Mouse (Mus musculus): ENCODE measurements at regions not wholly inside any gene's neighbourhood (a gene's known extent, or its start where the extent isn't known, plus 50 kb on each side); places are given as distances from the start of the nearest gene placed in this dataset.

DNA sequence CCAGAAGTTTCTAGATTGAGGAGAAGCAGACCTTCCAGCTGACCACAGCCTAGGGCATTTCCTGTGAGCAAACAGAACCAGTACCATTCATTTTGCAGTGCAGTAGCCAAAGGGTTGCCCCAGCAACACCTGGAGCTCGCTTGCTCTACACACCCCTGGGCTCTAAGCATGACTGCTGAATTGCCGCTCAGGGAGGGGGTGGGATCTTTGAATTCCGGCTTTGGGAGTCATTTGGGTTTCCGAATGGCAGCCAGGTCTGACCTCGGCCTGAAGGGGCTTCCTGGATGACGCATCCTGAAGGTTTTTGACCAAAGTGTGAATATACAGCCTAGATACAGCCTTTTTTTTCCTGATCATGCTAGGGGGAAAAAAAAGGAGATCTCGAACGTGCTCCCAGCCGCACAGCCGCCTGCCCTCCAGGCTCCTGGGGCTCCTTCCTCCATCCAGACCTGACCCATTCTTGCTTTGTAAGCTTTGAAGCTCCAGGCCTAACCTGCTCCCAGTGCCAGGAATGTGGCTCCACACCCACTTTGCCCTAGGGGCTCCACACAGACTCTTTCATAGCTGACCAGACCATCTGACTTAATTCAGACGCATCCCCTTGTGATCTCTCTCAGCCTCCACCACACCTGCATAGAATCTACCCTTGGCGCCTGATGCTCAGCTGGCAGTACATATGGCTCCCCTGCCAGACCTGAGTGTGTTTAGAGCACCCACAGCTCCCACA is 91.1 kb upstream of the Tle3 start:
- no peak overlapping the region for H3K4me3 ChIP-seq (ENCODE audit: low read depth, low read length)
- WGBS: 81% methylated on average over 12 of the region's 12 CpGs

DNA sequence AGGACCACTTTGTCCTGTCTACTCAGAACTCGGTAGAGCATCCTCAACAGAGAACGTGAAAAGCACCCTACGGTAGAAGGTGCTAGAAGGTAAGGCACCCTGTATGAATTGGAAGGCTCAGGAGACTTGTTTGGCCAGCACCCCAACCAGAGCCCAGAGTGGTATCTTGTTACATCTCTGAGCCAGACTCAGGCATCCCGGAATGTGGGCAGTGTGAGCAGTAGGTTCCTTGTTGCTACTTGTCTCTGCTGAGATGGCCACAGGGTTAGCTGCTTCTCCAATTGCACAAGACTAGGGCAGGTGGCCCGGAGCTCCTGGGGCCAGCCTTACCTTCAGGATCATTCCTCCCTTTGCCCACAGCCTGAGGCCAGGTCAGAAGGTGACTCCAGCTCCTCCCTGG is 88.9 kb upstream of the Tle3 start:
- Histone ChIP-seq H3K4me2 (ENCODE audit: low read length) (no peak overlapping the region), H3K4me1 (replicated peaks; ENCODE audit: control insufficient read depth, insufficient read depth, low read length) (peaks cover 7% of the 10 kb centered on the region), H3K27me3 (replicated peaks; ENCODE audit: control insufficient read depth, insufficient read depth, low read length) (no peaks in the 10 kb centered on the region), H3K4me3 (ENCODE audit: low read depth, low read length) (no peak overlapping the region), H3K9ac (ENCODE audit: low read length) (no peak overlapping the region), H3K36me3 (ENCODE audit: control insufficient read depth, insufficient read depth, low read length) (no peaks in the 10 kb centered on the region), H3K9me3 (ENCODE audit: control insufficient read depth, low read length) (peaks cover 5% of the 10 kb centered on the region; the same call in 1 of the 2 replicates), H3K27ac (ENCODE audit: low read depth) (no peak overlapping the region)
- 76% methylated on average over 5 of the region's 5 CpGs for WGBS
- ATAC-seq (replicated peaks; ENCODE audit: low FRiP score, low TSS enrichment, low read depth) (no peak), DNase-seq (ENCODE audit: low spot score) (no peak)

More for the DNA sequence above, 91.1 kb upstream of the Tle3 start:
- Histone ChIP-seq H3K27ac (ENCODE audit: low read depth) (no peak overlapping the region), H3K9me3 (ENCODE audit: control insufficient read depth, low read length) (no peaks in the 10 kb centered on the region), H3K4me2 (ENCODE audit: low read length) (no peak overlapping the region), H3K27me3 (replicated peaks; ENCODE audit: control insufficient read depth, insufficient read depth, low read length) (no peaks in the 10 kb centered on the region), H3K36me3 (ENCODE audit: control insufficient read depth, insufficient read depth, low read length) (no peaks in the 10 kb centered on the region), H3K9ac (ENCODE audit: low read length) (no peak overlapping the region), H3K4me1 (replicated peaks; ENCODE audit: control insufficient read depth, insufficient read depth, low read length) (peaks cover 16% of the 10 kb centered on the region)
- ATAC-seq (replicated peaks; ENCODE audit: low FRiP score, low TSS enrichment, low read depth) (no peak), DNase-seq (ENCODE audit: low spot score) (no peak)

GRCm38 (mm10) chr9:61284201-61285021 is 87.8 kb upstream of the Tle3 start:
- H3K9me3 ChIP-seq (ENCODE audit: control insufficient read depth, low read length): peaks cover 6% of the 10 kb centered on the region; the same call in 1 of the 2 replicates
- no peak for ATAC-seq (replicated peaks; ENCODE audit: low FRiP score, low TSS enrichment, low read depth)

GRCm38 (mm10) chr9:61286561-61286960 is 85.6 kb upstream of the Tle3 start:
- H3K9me3 ChIP-seq (ENCODE audit: control insufficient read depth, low read length): peaks cover 6% of the 10 kb centered on the region; the same call in 1 of the 2 replicates
- no peaks in the 10 kb centered on the region for H3K4me1 ChIP-seq (replicated peaks; ENCODE audit: control insufficient read depth, insufficient read depth, low read length)
- WGBS: 87% methylated on average over 4 of the region's 4 CpGs
- no peak overlapping the region for H3K27ac ChIP-seq (ENCODE audit: low read depth)
- no peak overlapping the region for H3K9ac ChIP-seq (ENCODE audit: low read length)
- H3K4me3 ChIP-seq (ENCODE audit: low read depth, low read length): no peak overlapping the region
- no peaks in the 10 kb centered on the region for H3K27me3 ChIP-seq (replicated peaks; ENCODE audit: control insufficient read depth, insufficient read depth, low read length)
- H3K4me2 ChIP-seq (ENCODE audit: low read length): no peak overlapping the region
- DNase-seq (ENCODE audit: low spot score): no peak
- no peaks in the 10 kb centered on the region for H3K36me3 ChIP-seq (ENCODE audit: control insufficient read depth, insufficient read depth, low read length)
- no peak for ATAC-seq (replicated peaks; ENCODE audit: low FRiP score, low TSS enrichment, low read depth)

More at GRCm38 (mm10) chr9:61284201-61285021, 87.8 kb upstream of the Tle3 start:
- Histone ChIP-seq H3K36me3 (ENCODE audit: control insufficient read depth, insufficient read depth, low read length) (no peaks in the 10 kb centered on the region), H3K4me3 (ENCODE audit: low read depth, low read length) (no peak overlapping the region), H3K9ac (ENCODE audit: low read length) (no peak overlapping the region), H3K4me1 (replicated peaks; ENCODE audit: control insufficient read depth, insufficient read depth, low read length) (no peaks in the 10 kb centered on the region), H3K4me2 (ENCODE audit: low read length) (no peak overlapping the region), H3K27me3 (replicated peaks; ENCODE audit: control insufficient read depth, insufficient read depth, low read length) (no peaks in the 10 kb centered on the region), H3K27ac (ENCODE audit: low read depth) (no peak overlapping the region)
- DNase-seq (ENCODE audit: low spot score): no peak
- WGBS: 79% methylated on average over 8 of the region's 8 CpGs

GRCm38 (mm10) chr9:61289117-61289516 is 83.0 kb upstream of the Tle3 start:
- Histone ChIP-seq H3K27me3 (replicated peaks; ENCODE audit: control insufficient read depth, insufficient read depth, low read length) (no peaks in the 10 kb centered on the region), H3K4me1 (replicated peaks; ENCODE audit: control insufficient read depth, insufficient read depth, low read length) (no peaks in the 10 kb centered on the region), H3K27ac (ENCODE audit: low read depth) (no peak overlapping the region), H3K9ac (ENCODE audit: low read length) (no peak overlapping the region), H3K4me3 (ENCODE audit: low read depth, low read length) (no peak overlapping the region), H3K9me3 (ENCODE audit: control insufficient read depth, low read length) (peaks cover 6% of the 10 kb centered on the region; the same call in 1 of the 2 replicates), H3K4me2 (ENCODE audit: low read length) (no peak overlapping the region), H3K36me3 (ENCODE audit: control insufficient read depth, insufficient read depth, low read length) (no peaks in the 10 kb centered on the region)
- ATAC-seq (replicated peaks; ENCODE audit: low FRiP score, low TSS enrichment, low read depth): no peak
- 46% methylated on average over 12 of the region's 12 CpGs for WGBS
- DNase-seq (ENCODE audit: low spot score): no peak

- no peak for ATAC-seq (replicated peaks; ENCODE audit: low FRiP score, low TSS enrichment, low read depth)
- no peak overlapping the region for H3K4me2 ChIP-seq (ENCODE audit: low read length)
- no peaks in the 10 kb centered on the region for H3K4me1 ChIP-seq (replicated peaks; ENCODE audit: control insufficient read depth, insufficient read depth, low read length)
- H3K9ac ChIP-seq (ENCODE audit: low read length): no peak overlapping the region
- no peaks in the 10 kb centered on the region for H3K27me3 ChIP-seq (replicated peaks; ENCODE audit: control insufficient read depth, insufficient read depth, low read length)
- WGBS: 47% methylated on average over 6 of the region's 6 CpGs
- H3K36me3 ChIP-seq (ENCODE audit: control insufficient read depth, insufficient read depth, low read length): no peaks in the 10 kb centered on the region
- no peak overlapping the region for H3K4me3 ChIP-seq (ENCODE audit: low read depth, low read length)
- peaks cover 6% of the 10 kb centered on the region; the same call in 1 of the 2 replicates for H3K9me3 ChIP-seq (ENCODE audit: control insufficient read depth, low read length)
- no peak for DNase-seq (ENCODE audit: low spot score)
- no peak overlapping the region for H3K27ac ChIP-seq (ENCODE audit: low read depth)
Measured at GRCm38 (mm10) chr9:61289713-61290112, 82.5 kb upstream of the Tle3 start.

DNA sequence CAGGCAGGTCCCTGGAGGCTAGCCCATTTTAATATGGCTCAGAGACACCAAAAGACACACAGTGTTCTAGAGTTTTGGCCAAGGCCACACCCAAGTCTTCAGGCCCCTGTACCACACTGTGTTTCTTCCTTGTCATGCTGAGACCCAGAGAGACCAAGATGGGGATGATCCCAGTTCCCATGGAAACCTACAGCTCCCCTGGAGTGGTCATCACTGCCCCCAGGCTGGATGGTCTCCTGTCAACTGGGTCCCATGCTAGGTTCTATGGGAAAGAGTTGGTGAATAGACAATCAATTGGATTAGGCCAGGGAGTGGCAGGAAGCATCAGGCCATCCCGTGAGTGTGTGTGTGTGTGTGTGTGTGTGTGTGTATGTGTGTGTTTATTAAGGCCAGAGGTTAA is 80.5 kb upstream of the Tle3 start:
- no peak overlapping the region for H3K9ac ChIP-seq (ENCODE audit: low read length)
- H3K4me3 ChIP-seq (ENCODE audit: low read depth, low read length): no peak overlapping the region
- no peaks in the 10 kb centered on the region for H3K27me3 ChIP-seq (replicated peaks; ENCODE audit: control insufficient read depth, insufficient read depth, low read length)
- ATAC-seq (replicated peaks; ENCODE audit: low FRiP score, low TSS enrichment, low read depth) (no peak), DNase-seq (ENCODE audit: low spot score) (no peak)
- H3K4me1 ChIP-seq (replicated peaks; ENCODE audit: control insufficient read depth, insufficient read depth, low read length): 0 out of 2 replicates have a peak, but pooled peaks cover 3% of the 10 kb centered on the region
- H3K4me2 ChIP-seq (ENCODE audit: low read length): no peak overlapping the region
- H3K27ac ChIP-seq (ENCODE audit: low read depth): no peak overlapping the region
- H3K9me3 ChIP-seq (ENCODE audit: control insufficient read depth, low read length): peaks cover 6% of the 10 kb centered on the region; the same call in 1 of the 2 replicates
- no peaks in the 10 kb centered on the region for H3K36me3 ChIP-seq (ENCODE audit: control insufficient read depth, insufficient read depth, low read length)
- 64% methylated on average over 1 of the region's 1 CpGs for WGBS

DNA sequence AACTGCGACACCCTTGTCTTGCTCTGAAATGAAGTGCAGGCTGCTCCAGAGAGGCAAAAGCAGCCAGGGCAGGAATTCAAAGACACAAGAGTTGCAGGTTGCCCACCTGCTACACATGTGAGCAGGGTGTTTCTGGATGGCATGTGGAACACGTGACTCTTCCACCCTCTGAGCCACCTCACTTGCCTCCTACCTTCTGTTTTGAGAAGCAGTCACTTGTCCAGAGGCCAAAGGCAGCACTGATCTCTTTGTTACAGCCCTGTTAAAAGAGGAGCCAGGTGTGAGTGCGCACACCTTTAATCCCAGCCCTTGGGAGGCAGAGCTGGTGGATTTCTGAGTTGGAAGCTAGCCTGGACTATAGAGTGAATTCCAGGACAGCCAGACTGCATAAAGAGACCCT is 79.7 kb upstream of the Tle3 start:
- Histone ChIP-seq H3K9me3 (ENCODE audit: control insufficient read depth, low read length) (peaks cover 6% of the 10 kb centered on the region; the same call in 1 of the 2 replicates), H3K27me3 (replicated peaks; ENCODE audit: control insufficient read depth, insufficient read depth, low read length) (no peaks in the 10 kb centered on the region), H3K4me1 (replicated peaks; ENCODE audit: control insufficient read depth, insufficient read depth, low read length) (0 out of 2 replicates have a peak, but pooled peaks cover 4% of the 10 kb centered on the region), H3K4me3 (ENCODE audit: low read depth, low read length) (no peak overlapping the region), H3K27ac (ENCODE audit: low read depth) (no peak overlapping the region), H3K4me2 (ENCODE audit: low read length) (no peak overlapping the region), H3K36me3 (ENCODE audit: control insufficient read depth, insufficient read depth, low read length) (no peaks in the 10 kb centered on the region), H3K9ac (ENCODE audit: low read length) (no peak overlapping the region)
- ATAC-seq (replicated peaks; ENCODE audit: low FRiP score, low TSS enrichment, low read depth) (no peak), DNase-seq (ENCODE audit: low spot score) (no peak)
- 82% methylated on average over 3 of the region's 3 CpGs for WGBS
